In genomic region chr15:85266729-85267434, GRCm38 (mm10) we compare ENCODE assay signal across 8 mouse cellular contexts.
DNase-seq lines count a peak whose midpoint lies in the region; TF ChIP-seq lines count a peak whose summit lies in the region.

No protein-coding gene starts in this region.

- H3K27ac ChIP-seq in cortical plate, adult 2 months (ENCODE audit: insufficient read depth, low read length): no peak overlapping the region

- no peak for TF ChIP-seq POLR2A in cortical plate, adult 2 months (IDR thresholded peaks at IDR 0.05; ENCODE audit: extremely low read depth, insufficient read depth, low read length)

- no peaks in the 10 kb centered on the region for H3K4me1 ChIP-seq in cortical plate, adult 2 months (ENCODE audit: control insufficient read depth, insufficient read depth, low read length)

- no peak overlapping the region for H3K4me3 ChIP-seq in cortical plate, adult 2 months (ENCODE audit: insufficient read depth, low read length)

- peak; percentile 63 for DNase-seq in CD4-positive helper T cell, adult 2 months (ENCODE audit: low read depth, low spot score)
- DNase-seq in adrenal gland, adult 18-20 months (ENCODE audit: low spot score in 2 of 2): peak; percentile 84 to 87
- peak; percentile 57 for DNase-seq in gastrocnemius, postnatal 25 days
- peak; percentile 86 for DNase-seq in layer of hippocampus, adult 9-11 months
- peak; percentile 90 for DNase-seq in lung, postnatal 10 days
- DNase-seq in right cerebral cortex, postnatal 10 days (ENCODE audit: low spot score in 2 of 2): peak; percentile 91 to 93
- peak; percentile 73 to 85 for DNase-seq in urinary bladder, postnatal 4 days (ENCODE audit: low spot score in 2 of 2)

- TF ChIP-seq CTCF in cortical plate, adult 2 months (IDR thresholded peaks at IDR 0.05; ENCODE audit: extremely low read depth, insufficient read depth, low read length): peak; percentile 79
